Mouse (Mus musculus) ES-Bruce4 (cell line): ENCODE measurements around the gene Ror2. TPM values are rescaled to one million over a fixed set of nuclear protein-coding genes. Genes with fewer than 3 reads are reported as not detected.

Source experiments
- H3K27ac ChIP-seq: 2 replicates; pipeline ENCODE4 v1.5.1; 2012; ENCODE audit warnings: low read length, inconsistent platforms; ENCODE audit not compliant: insufficient read depth
- H3K27me3 ChIP-seq: 2 replicates; pipeline ENCODE4 v1.6.1; 2012; ENCODE audit warnings: mild to moderate bottlenecking, low read length, inconsistent platforms; ENCODE audit not compliant: control insufficient read depth, poor library complexity, insufficient read depth, severe bottlenecking
- H3K36me3 ChIP-seq: 2 replicates; pipeline ENCODE4 v1.6.1; 2012; ENCODE audit warnings: inconsistent platforms, mild to moderate bottlenecking, low read length, moderate library complexity; ENCODE audit not compliant: control insufficient read depth, poor library complexity, insufficient read depth, severe bottlenecking
- H3K4me1 ChIP-seq: one replicate; pipeline ENCODE4 v1.8.1; 2011; ENCODE audit warnings: low read length; ENCODE audit not compliant: control insufficient read depth, insufficient read depth
- H3K4me3 ChIP-seq: 2 replicates; pipeline ENCODE4 v1.5.1; 2011; ENCODE audit warnings: low read depth, mild to moderate bottlenecking, low read length
- H3K9ac ChIP-seq: 2 replicates; pipeline ENCODE4 v1.6.1; 2012; ENCODE audit warnings: low read depth, mild to moderate bottlenecking, inconsistent platforms; ENCODE audit not compliant: poor library complexity, severe bottlenecking
- H3K9me3 ChIP-seq: replicated peaks from 2 replicates; pipeline ENCODE4 v1.6.1; 2012; ENCODE audit warnings: mild to moderate bottlenecking, low read length, inconsistent platforms; ENCODE audit not compliant: control insufficient read depth, poor library complexity, insufficient read depth, severe bottlenecking
- CTCF ChIP-seq: IDR thresholded peaks from one replicate; pipeline ENCODE4 v1.8.1; 2011; ENCODE audit warnings: low read depth, low read length
- EP300 ChIP-seq: IDR thresholded peaks from 2 replicates; pipeline ENCODE4 v1.6.1; 2011; ENCODE audit warnings: low read depth, low read length; ENCODE audit not compliant: insufficient read depth
- POLR2A ChIP-seq: IDR thresholded peaks from one replicate; pipeline ENCODE4 v1.8.1; 2011; ENCODE audit warnings: low read length; ENCODE audit not compliant: insufficient read depth
- polyA plus RNA-seq: library from polyadenylated mRNA; stranded (reverse); fragments of >200 nt; gene quantifications from 2 replicates; pipeline ENCODE4 v1.2.4, GENCODE M21; 2011; ENCODE audit warnings: low read depth; ENCODE audit not compliant: missing spikeins, insufficient read depth, insufficient read length

Gene Ror2
- polyA plus RNA-seq, 1 experiment: 23.6 TPM

DNA sequence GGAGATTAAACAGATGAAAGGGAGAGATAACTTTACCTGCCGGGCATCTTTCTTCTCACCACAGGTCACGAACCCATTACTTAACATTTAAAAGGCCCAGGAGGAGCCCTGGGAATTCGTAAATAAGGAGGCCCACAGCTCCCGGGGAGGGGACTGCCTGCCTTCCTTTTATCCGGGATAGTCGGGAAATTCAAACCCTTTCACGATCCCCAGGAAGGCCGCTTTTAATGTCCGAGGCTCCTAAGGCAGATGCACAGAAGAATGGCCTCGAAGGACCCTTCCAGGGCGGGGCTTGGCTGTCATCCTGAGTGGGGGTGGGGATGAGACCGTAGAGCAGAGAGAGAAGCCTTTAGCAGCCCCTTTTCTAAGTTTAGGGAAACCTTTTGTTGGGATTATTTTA lies 51.1 kb downstream of the Ror2 start:
- no peaks in the 10 kb centered on the region for H3K27me3 ChIP-seq
- H3K9ac ChIP-seq: no peak overlapping the region
- peaks cover 6% of the 10 kb centered on the region for H3K4me1 ChIP-seq

DNA sequence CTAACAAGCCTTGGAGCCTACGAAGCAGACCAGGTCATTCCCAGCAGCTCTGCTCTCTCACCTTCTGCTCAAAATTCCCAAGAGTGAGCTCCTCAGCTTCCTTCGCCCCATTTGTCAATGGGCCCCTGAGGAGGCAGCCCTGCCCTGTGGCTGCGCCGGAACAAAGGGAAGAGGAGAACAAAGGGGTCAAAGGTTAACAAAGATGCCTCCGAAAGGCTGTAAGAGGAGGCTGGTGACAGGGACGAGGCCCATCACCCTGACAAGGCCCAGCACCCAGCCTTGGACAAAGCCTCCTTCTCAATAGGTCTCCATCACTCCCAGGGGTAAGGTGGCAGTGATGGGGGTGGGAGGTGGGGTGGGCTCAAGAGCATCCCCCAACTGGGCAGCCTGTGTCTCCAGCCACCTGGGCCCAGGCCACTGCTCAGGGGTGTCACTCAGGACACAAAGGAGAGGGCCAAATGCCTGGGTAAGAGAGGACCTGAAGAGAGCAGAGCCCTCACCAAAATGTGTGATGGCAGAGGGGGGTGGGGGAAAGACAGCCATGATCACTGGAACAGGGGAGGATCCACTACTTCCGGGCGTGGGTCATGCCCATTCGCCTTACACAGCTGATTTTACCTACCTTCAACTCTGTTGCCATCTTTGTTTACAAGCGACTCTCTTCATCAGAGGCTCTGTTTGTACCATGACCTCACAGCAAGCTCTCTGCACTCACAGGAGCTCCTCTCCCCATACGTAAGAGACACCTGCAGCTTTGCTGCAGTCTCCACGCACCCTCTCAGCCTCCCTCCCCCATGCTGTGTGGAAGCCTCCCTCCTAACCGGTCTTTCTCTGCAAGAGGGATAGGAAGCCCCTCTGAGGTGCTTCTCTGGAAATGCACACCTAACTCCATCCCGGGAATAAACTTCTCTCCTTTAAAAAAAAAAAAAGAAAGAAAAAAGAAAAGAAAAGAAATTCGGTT lies 51.8 kb downstream of the Ror2 start:
- Histone ChIP-seq H3K4me1 (peaks cover 8% of the 10 kb centered on the region), H3K4me3 (peak overlapping the region; percentile 10; the same call in 1 of the 2 replicates), H3K27me3 (no peaks in the 10 kb centered on the region), H3K9ac (no peak overlapping the region), H3K9me3 (peaks cover 10% of the 10 kb centered on the region), H3K27ac (peak overlapping the region; percentile 45; the same call in 1 of the 2 replicates), H3K36me3 (no peaks in the 10 kb centered on the region)
- no peak for TF ChIP-seq POLR2A
- no peak for TF ChIP-seq CTCF
- TF ChIP-seq EP300: peak; percentile 81

More for the DNA sequence above, 51.1 kb downstream of the Ror2 start:
- Histone ChIP-seq H3K9me3 (peaks cover 10% of the 10 kb centered on the region), H3K27ac (no peak overlapping the region), H3K36me3 (no peaks in the 10 kb centered on the region), H3K4me3 (no peak overlapping the region)
- TF ChIP-seq POLR2A: no peak
- TF ChIP-seq EP300: peak; percentile 86

DNA sequence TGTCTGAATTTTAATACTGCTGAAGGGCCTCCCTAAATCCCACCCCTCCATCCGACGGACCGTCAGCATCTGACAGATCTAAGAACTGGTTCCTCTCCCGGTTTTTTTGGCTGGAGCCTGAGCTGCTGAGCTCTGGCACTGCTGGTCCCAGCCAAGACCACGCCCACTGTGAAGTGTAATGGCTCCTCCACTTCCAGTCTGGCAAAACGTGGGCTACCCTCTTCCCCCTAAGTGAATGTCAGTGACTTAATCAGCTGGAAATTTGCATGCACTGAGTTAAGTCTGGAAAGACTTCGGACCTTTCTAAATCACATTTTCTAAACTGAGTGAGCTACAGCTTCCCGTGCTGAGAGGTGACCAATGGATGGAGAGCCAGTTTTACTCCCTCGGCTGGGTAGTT lies 52.5 kb downstream of the Ror2 start:
- 0 out of 2 replicates have a peak overlapping the region, but pooled peaks have one; percentile 41 for H3K27ac ChIP-seq
- peaks cover 8% of the 10 kb centered on the region for H3K4me1 ChIP-seq
- no peak overlapping the region for H3K9ac ChIP-seq
- TF ChIP-seq POLR2A: no peak
- no peak for TF ChIP-seq CTCF
- no peak for TF ChIP-seq EP300
- no peaks in the 10 kb centered on the region for H3K36me3 ChIP-seq
- no peak overlapping the region; the same call in 1 of the 2 replicates for H3K4me3 ChIP-seq
- H3K27me3 ChIP-seq: no peaks in the 10 kb centered on the region
- peaks cover 10% of the 10 kb centered on the region for H3K9me3 ChIP-seq

DNA sequence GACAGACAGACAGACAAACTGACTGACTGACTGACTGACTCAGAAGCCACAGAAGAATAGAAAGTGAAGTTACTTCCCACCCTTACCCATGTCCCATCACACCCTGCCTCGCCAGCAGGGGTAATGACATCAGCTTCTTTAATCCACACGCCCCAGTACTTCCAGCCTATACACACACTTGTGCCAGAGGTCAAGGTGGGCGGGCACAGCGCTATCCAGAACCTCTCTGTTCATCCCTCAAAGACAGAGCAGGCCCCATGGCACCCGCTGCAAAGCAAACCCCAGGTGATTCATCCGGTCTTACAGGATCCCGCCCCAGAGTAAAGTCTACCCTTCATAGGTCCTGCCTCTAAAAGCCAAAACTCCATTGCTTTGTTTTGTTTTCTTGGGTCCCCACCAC lies 53.5 kb downstream of the Ror2 start:
- no peak for TF ChIP-seq POLR2A
- TF ChIP-seq EP300: no peak
- TF ChIP-seq CTCF: no peak
- Histone ChIP-seq H3K36me3 (no peaks in the 10 kb centered on the region), H3K9ac (no peak overlapping the region), H3K27ac (no peak overlapping the region), H3K4me3 (no peak overlapping the region), H3K9me3 (peaks cover 3% of the 10 kb centered on the region; the same call in 1 of the 2 replicates), H3K4me1 (peaks cover 8% of the 10 kb centered on the region), H3K27me3 (no peaks in the 10 kb centered on the region)

DNA sequence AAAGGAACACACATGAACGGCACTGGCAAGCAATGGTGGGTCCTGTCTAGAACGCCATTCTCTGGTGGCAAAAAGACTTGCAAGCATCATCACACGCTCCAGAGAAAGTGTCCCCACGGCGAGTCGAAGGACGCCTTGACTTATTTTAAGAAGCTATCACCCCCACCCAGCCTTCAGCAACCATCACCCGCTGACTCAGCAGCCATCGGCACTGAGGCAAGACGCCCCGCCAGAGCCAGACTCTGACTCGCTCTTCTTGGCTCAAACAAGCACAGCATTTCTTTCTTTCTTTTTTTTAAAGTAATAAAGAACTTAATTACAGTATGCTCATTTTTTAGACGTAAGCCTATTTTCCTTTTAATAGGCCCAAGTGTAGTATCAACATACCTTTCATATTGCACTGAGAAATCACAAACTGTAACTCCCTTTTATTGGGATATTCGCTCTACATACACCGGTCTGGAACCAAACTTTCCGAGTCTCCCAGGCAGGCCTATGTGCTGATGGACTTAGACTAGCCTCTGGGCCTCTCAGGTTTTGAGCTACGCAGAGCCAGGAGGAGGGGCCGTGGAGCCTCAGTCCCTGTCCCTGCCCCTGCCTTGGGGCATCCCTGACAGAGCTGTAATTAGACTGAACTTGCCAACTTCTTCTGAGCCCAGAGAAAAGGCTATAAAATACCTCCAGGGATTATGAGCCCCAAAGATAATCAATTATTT lies 55.3 kb downstream of the Ror2 start:
- H3K27ac ChIP-seq: no peak overlapping the region
- H3K9me3 ChIP-seq: no peaks in the 10 kb centered on the region
- TF ChIP-seq CTCF (no peak), EP300 (no peak), POLR2A (no peak)

DNA sequence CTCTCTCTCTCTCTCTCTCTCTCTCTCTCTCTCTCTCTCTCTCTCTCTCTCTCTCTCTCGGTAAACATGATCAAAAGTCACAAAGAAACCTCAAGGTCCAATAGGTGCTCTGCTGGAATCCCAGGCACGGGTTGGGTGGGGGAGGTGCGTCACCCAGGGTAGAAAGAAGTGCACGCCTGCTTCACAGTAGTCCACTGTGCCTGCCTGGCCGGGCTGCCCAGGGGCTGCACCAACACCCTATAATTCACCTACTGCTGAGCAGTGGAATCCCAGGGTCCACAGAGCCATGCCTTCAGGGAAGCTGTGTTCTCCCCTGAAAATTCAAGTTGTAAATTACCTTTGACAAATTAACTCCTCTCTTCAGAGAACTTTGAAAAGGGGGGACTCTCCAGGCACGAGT lies 58.9 kb downstream of the Ror2 start:
- Histone ChIP-seq H3K4me1 (peaks cover 5% of the 10 kb centered on the region), H3K4me3 (no peak overlapping the region), H3K36me3 (no peaks in the 10 kb centered on the region), H3K9ac (no peak overlapping the region), H3K27ac (no peak overlapping the region), H3K9me3 (no peaks in the 10 kb centered on the region), H3K27me3 (no peaks in the 10 kb centered on the region)
- TF ChIP-seq POLR2A (no peak), CTCF (no peak), EP300 (no peak)

More for the DNA sequence above, 55.3 kb downstream of the Ror2 start:
- no peak overlapping the region for H3K4me3 ChIP-seq
- H3K27me3 ChIP-seq: no peaks in the 10 kb centered on the region
- H3K36me3 ChIP-seq: no peaks in the 10 kb centered on the region
- no peak overlapping the region for H3K9ac ChIP-seq
- H3K4me1 ChIP-seq: peaks cover 8% of the 10 kb centered on the region
